Mouse (Mus musculus) layer of hippocampus, postnatal 25 days (tissue): Measurements from ENCODE around the gene Me1. TPM values are rescaled to one million over a fixed set of nuclear protein-coding genes. Genes with fewer than 3 reads are reported as not detected.
A peak's percentile ranks its signal among the peaks of the same experiment; 100 is the strongest.

Source experiments
- DNase-seq, 2 experiments: peaks; one replicate each; pipeline ENCODE4 v3.0.0; 2022; ENCODE audit warnings: mixed read lengths in 2 of 2, low spot score in 1 of 2; ENCODE audit errors: extremely low spot score in 1 of 2
- total RNA-seq, 2 experiments: library from RNA; stranded (reverse); gene quantifications; 2 replicates each; pipeline ENCODE4 v1.2.3; 2021

Me1 gene
- total RNA-seq, 2 experiments from 2014 or later: 65.7 to 68.1 TPM

- DNase-seq: peak in 1 of 2 experiments; percentile 16
These were observed 34.1 kb downstream of the Me1 start for GRCm38 (mm10) chr9:86661679-86662078.

GRCm38 (mm10) chr9:86661266-86661665, 34.5 kb downstream of the Me1 start:
- DNase-seq: no peak

- no peak for DNase-seq
These were observed 35.4 kb downstream of the Me1 start for GRCm38 (mm10) chr9:86660327-86660726.

- DNase-seq: no peak
These were observed 37.4 kb downstream of the Me1 start for GRCm38 (mm10) chr9:86658347-86658746.

GRCm38 (mm10) chr9:86652194-86652593, 43.6 kb downstream of the Me1 start:
- no peak for DNase-seq

DNA sequence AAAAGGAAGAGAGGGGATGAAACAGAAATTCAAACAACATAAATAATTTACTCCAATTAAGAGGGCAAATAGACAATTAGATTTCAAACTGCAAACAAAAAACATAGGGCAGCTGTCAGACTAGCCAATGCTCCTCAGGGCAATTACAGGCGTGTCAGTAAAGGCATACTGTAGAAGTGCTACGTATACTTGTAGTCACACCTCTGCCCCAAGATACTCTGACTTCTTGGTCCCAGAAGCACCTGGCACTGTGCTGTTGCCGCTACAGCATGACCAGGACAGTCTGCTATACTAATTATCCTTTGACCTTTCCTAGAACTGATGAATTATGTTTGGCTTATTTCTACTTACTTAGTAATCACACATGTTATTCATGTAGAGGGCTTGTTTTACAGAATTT, 44.5 kb downstream of the Me1 start:
- DNase-seq: no peak

DNA sequence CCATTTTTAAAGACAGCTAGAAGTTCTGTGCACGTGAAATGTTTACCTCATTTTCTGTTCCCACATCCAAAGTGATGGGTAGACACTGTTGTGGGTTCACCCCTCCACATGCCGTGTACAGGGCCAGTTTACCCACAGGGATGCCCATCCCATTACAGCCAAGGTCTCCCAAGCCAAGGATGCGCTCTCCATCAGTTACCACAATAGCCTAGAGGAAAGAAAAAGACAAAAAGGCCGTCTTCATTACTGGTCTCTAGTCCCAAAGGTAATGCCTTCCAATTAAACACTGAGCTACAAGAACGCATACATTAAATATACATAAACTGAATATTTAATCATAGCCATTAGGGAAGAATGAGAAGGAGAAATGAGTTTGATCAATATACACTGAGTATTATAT, 44.9 kb downstream of the Me1 start:
- DNase-seq: no peak

GRCm38 (mm10) chr9:86647931-86648550, 47.7 kb downstream of the Me1 start:
- no peak for DNase-seq

DNA sequence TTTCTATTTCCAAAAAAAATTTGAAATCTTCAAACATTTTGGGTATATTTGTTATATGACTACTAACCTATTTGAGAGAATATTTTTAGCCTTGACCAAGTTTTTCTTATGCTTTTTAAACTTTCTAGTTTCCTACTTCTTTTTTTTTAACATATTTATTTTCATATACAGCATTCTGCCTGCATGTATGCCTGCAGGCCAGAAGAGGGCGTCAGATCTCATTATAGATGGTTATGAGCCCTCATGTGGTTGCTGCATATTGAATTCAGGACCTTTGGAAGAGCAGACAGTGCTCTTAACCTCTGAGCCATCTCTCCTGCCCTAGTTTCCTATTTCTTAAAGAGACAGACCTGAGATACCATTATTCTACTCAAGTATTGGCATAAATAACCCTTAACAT, 48.9 kb downstream of the Me1 start:
- no peak for DNase-seq

DNA sequence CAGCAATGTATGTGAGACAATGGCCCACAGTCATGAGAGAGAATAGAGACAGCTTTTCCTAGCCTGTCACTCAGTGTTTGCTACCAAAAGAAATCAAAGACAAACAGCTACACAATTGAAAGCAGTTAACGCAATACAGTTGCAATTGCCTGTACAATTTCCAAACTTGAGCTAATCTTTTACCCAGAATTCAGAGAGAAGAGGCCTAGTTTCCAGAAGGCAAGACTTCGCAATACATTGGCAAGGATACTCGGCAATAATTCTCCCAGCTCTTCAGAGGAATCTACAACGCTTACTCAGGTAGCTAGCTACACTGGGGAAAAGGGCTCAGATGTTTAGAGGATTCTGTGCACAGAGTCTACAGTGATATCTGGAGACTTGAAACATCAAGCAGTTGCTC, 52.3 kb downstream of the Me1 start:
- no peak for DNase-seq

DNA sequence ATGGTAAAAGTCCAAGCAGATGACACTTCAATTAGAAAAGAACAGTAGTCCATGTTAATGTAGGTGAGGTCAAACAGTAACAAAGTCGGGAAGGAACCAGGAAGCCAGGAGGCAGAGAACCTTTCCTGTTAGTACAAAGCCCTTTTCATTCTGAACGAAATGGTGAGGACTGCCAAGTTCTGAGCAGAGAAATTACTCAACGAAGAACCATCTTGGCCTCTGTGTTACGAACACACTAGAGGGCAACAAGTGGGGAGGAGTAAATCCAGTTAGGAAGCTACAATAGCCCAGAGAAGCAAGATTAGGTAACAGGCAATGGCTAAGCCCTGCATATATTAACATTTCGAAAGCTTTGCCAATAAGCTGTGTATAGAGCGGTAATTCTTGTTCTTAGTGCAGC, 57.0 kb downstream of the Me1 start:
- DNase-seq: no peak

DNA sequence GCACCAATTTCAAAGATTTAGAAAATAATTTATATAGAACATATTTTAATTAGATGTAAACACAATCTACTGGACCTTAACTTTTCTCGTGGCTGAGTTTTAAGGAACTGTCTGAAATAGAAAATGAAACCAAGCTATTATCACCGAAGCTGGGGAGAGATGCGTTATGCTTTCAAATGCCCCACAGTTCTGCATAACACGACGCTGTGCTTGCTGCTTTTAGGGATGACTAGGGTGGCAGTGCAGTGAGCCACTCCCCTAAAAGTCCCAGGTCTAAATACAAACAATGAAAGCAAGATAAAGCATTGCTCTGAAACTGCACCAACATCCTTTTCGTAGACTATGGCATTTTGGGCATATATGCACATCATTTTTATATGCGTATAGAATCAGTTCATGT, 64.6 kb downstream of the Me1 start:
- no peak for DNase-seq

- DNase-seq: no peak
These were observed 65.3 kb downstream of the Me1 start for GRCm38 (mm10) chr9:86630352-86630931.

DNA sequence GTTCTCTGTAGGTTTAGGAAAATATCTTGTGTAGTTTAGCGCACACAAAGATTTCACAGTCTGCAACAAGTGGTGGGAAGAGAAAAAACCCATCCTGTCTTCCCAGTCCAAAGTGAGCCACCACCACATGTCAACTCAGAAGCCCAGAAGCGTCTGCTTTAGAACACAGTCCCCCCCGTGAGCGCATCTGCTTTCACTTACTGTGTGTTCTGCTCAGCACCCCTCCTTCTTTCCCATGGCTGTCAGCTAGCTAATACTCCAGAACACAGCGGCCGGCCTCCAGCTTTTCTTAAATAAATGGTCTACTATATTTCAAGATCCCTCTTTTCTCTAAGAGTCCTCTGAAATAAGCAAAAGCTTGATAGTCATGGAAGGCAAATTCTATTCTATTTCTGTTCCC, 66.4 kb downstream of the Me1 start:
- DNase-seq: no peak

DNA sequence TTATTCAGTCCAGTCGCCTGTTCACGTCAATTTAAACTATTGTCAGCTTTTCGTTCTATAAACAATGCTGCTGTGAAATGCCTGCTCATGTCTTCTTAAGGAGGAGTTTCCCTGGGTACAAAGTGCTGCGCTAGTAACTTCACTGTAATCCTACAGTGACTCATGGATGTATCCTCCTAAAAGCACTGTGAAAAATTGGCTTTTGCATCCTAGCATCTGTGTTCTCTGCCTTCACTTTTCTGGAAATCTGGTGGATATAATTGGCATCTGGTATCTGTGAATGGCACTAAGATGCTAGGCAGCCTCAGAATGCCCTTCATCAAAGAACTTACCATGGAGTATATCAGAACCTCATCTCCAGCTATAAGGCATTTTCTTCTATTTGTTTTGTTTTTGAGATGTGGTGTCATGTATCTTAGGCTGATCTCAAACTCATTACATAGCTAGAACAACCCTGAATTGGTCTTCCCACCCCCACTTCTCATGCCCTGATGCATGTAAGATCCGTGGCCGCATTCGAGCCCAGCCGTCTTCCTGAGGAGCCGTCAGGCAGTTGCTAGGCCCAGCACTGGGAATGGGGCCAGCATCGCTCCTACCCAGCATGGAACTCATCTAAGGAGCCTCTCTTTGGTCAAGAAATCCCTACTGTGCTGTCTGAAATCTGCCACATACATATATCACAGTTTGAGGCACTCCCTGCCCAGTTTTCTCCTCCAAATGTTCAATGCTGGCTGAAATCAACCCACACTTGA, 67.8 kb downstream of the Me1 start:
- DNase-seq: peak in 1 of 2 experiments; percentile 26

GRCm38 (mm10) chr9:86626906-86627305, 68.8 kb downstream of the Me1 start:
- no peak for DNase-seq

GRCm38 (mm10) chr9:86624781-86625180, 71.0 kb downstream of the Me1 start:
- no peak for DNase-seq

- DNase-seq: no peak
These were observed 71.7 kb downstream of the Me1 start for GRCm38 (mm10) chr9:86624039-86624438.

GRCm38 (mm10) chr9:86622062-86622461, 73.7 kb downstream of the Me1 start:
- no peak for DNase-seq

GRCm38 (mm10) chr9:86619341-86620139, 76.2 kb downstream of the Me1 start:
- no peak for DNase-seq
